Mouse (Mus musculus): ENCODE measurements around the gene Med20. TPM values are rescaled to one million over a fixed set of nuclear protein-coding genes. Genes with fewer than 3 reads are reported as not detected.

The Med20 gene
- 43.7 and 45.3 TPM in 2 replicates for polyA plus RNA-seq (2015; fragmentation: Nextera tagmentation; extraction: Ambion mirVana)

DNA sequence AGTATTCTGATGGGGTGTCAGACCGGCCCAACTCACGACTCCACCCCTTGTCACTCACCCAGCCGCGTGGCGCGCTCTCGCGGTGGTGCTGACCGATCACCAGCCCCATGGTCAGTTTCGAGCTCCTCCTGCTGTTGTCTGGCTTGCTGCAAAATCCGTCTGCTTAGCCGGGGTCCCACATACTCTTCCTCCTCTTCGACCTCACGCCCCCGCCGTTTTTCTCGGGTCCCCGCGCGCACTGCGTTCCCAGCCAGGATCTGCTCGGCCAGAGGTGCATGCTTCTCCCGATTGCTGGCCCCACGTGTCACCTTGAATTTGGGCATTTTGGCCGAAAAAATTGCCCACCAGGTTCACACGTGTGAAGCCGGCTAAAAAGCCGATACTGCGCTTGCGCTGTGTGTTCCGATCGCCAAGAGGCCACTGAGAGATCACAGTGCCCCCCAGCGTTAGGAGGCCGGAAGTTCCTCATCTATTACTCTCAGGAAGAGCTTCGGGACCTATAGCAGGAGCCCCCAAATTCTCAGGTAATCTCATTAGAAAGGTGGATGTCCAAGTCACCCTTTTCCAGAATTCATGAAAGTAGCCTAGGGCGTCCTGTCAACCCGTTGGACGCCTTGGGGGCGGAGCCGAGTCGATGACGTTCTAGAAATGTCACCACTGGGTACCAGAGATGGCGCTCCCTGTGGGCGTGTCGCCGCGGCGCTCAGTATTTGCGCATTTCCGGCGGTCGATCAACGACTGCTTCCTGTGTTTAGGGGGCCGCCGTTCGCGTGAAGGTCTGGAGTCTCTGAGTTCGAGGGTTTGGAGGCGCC is at the start of gene Med20, which contains the start of the genes Bysl and Gm20517:
Gene Med20, plus strand, starts transcription at position 734 of the 812 bp plus-strand sequence.
Gene Bysl, minus strand, starts transcription at position 644 of the 812 bp plus-strand sequence.
Gene Gm20517, plus strand, starts transcription at position 741 of the 812 bp plus-strand sequence.
- WGBS: 0% methylated on average over 57 of the region's 59 CpGs
- peaks cover 16% of the 10 kb centered on the region for H3K36me3 ChIP-seq (ENCODE audit: control insufficient read depth, insufficient read depth, low read length)
- H3K4me3 ChIP-seq (ENCODE audit: low read length): peak within 1 kb of the TSS; percentile 71
- H3K4me1 ChIP-seq (ENCODE audit: control insufficient read depth, insufficient read depth, low read depth, low read length): peaks cover 22% of the 10 kb centered on the region
- peak; percentile 96 for ATAC-seq
- peak within 1 kb of the TSS; percentile 72 for H3K9ac ChIP-seq (ENCODE audit: low read depth, low read length)
- no peaks in the 10 kb centered on the region for H3K27me3 ChIP-seq (replicated peaks; ENCODE audit: control insufficient read depth, insufficient read depth, low read length)
- H3K27ac ChIP-seq (ENCODE audit: low read depth, low read length): peak within 1 kb of the TSS; percentile 76
- peak within 1 kb of the TSS; percentile 83 for H3K4me2 ChIP-seq (ENCODE audit: low read length)
- H3K9me3 ChIP-seq (ENCODE audit: control insufficient read depth, low read length): no peaks in the 10 kb centered on the region

DNA sequence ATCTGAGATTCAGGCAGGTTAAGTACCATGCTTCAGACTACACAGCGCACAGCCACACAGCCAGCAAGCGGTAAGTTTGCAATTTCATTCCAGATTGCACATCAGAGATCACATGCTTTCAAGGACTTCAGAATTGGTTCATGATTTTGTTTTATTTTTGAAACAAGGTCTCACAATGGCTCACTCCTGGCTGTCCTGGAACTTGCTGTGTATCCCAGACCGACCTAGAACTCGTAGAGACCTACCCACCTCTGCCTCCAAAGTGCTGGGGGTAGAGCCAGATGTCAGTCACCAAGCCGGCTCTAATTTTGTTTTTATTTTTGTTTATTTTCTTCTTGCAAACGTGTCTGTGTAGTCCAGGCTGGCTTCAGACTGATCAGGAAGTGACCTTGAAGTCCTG is 48.5 kb upstream of the Med20 start:
- Histone ChIP-seq H3K9ac (ENCODE audit: low read depth, low read length) (no peak overlapping the region), H3K4me1 (ENCODE audit: control insufficient read depth, insufficient read depth, low read depth, low read length) (no peaks in the 10 kb centered on the region), H3K9me3 (ENCODE audit: control insufficient read depth, low read length) (no peaks in the 10 kb centered on the region), H3K4me2 (ENCODE audit: low read length) (no peak overlapping the region), H3K27me3 (replicated peaks; ENCODE audit: control insufficient read depth, insufficient read depth, low read length) (no peaks in the 10 kb centered on the region), H3K36me3 (ENCODE audit: control insufficient read depth, insufficient read depth, low read length) (no peaks in the 10 kb centered on the region), H3K4me3 (ENCODE audit: low read length) (no peak overlapping the region), H3K27ac (ENCODE audit: low read depth, low read length) (no peak overlapping the region)
- no peak for ATAC-seq
- 83% methylated on average over 6 of the region's 6 CpGs for WGBS

DNA sequence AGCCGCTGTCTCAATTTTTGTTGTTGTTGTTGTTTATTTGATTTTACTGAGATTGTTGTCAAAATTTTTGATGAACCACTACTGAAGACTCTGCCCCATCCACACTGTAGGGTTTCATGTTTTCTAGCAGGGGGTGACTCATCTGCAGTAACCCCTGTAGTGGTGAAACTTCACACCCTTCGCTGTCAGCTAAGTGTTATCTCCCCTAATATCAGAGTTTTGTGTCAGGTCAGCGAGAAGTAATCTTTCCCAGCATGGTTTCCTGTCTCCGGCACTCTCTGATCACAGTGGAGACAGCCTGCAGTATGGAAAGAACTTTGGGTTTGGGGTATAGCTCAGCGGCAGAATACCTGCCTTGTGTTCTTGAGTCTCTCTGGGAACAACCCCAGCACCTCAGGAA is 46.8 kb upstream of the Med20 start:
- Histone ChIP-seq H3K27me3 (replicated peaks; ENCODE audit: control insufficient read depth, insufficient read depth, low read length) (no peaks in the 10 kb centered on the region), H3K9me3 (ENCODE audit: control insufficient read depth, low read length) (no peaks in the 10 kb centered on the region), H3K27ac (ENCODE audit: low read depth, low read length) (no peak overlapping the region), H3K4me3 (ENCODE audit: low read length) (no peak overlapping the region), H3K9ac (ENCODE audit: low read depth, low read length) (no peak overlapping the region), H3K4me2 (ENCODE audit: low read length) (no peak overlapping the region), H3K36me3 (ENCODE audit: control insufficient read depth, insufficient read depth, low read length) (no peaks in the 10 kb centered on the region), H3K4me1 (ENCODE audit: control insufficient read depth, insufficient read depth, low read depth, low read length) (no peaks in the 10 kb centered on the region)
- no peak for ATAC-seq
- WGBS: 91% methylated on average over 5 of the region's 5 CpGs

DNA sequence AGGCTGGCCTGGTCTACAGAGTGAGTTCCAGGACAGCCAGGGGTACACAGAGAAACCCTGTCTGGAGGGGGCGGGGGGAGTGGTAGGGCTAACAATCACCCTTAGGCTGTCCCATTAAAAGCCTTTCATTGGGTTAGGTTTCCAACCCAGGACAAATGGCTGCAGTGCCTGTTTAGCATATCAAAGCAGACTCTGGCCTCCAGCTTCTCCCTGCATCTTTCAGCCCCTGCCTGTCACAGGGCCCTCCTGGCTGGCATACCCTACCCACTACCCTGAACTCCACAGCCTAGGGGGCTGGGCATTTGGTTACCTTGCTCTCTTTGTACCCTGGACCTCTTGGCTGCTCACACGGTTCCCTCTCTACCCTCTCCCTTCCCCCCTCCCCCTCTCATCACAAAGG is 45.2 kb upstream of the Med20 start:
- no peaks in the 10 kb centered on the region for H3K36me3 ChIP-seq (ENCODE audit: control insufficient read depth, insufficient read depth, low read length)
- H3K4me2 ChIP-seq (ENCODE audit: low read length): no peak overlapping the region
- no peaks in the 10 kb centered on the region for H3K9me3 ChIP-seq (ENCODE audit: control insufficient read depth, low read length)
- H3K27ac ChIP-seq (ENCODE audit: low read depth, low read length): no peak overlapping the region
- WGBS: 4% methylated on average over 2 of the region's 2 CpGs
- 0 out of 2 replicates have a peak, but pooled peaks have one; percentile 37 for ATAC-seq
- no peaks in the 10 kb centered on the region for H3K27me3 ChIP-seq (replicated peaks; ENCODE audit: control insufficient read depth, insufficient read depth, low read length)
- no peak overlapping the region for H3K4me3 ChIP-seq (ENCODE audit: low read length)
- H3K9ac ChIP-seq (ENCODE audit: low read depth, low read length): no peak overlapping the region; the same call in 1 of the 2 replicates
- H3K4me1 ChIP-seq (ENCODE audit: control insufficient read depth, insufficient read depth, low read depth, low read length): no peaks in the 10 kb centered on the region

DNA sequence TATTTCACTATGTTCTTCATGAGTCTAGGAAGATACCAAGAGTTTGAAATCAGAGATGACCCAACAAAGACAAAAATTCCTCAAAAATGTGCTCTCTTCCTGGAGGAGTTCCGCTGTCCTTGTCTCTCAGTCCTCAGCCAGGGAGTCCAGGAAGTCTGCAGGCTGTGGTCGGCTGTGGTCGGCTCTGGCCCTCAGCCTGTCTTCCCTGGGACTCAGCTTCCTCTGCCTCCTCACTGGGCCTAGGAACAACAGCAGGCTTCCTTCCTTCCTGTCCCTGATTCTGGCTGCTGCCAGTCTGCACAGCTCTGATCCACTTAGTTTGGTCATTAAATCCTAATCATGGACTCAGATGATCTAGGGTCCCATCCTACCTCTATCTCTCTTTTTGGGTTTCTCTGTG is 44.1 kb upstream of the Med20 start:
- Histone ChIP-seq H3K27me3 (replicated peaks; ENCODE audit: control insufficient read depth, insufficient read depth, low read length) (no peaks in the 10 kb centered on the region), H3K4me1 (ENCODE audit: control insufficient read depth, insufficient read depth, low read depth, low read length) (no peaks in the 10 kb centered on the region), H3K36me3 (ENCODE audit: control insufficient read depth, insufficient read depth, low read length) (no peaks in the 10 kb centered on the region), H3K27ac (ENCODE audit: low read depth, low read length) (no peak overlapping the region), H3K9ac (ENCODE audit: low read depth, low read length) (no peak overlapping the region), H3K4me3 (ENCODE audit: low read length) (no peak overlapping the region), H3K9me3 (ENCODE audit: control insufficient read depth, low read length) (no peaks in the 10 kb centered on the region), H3K4me2 (ENCODE audit: low read length) (no peak overlapping the region)
- 84% methylated on average over 3 of the region's 3 CpGs for WGBS
- ATAC-seq: no peak

DNA sequence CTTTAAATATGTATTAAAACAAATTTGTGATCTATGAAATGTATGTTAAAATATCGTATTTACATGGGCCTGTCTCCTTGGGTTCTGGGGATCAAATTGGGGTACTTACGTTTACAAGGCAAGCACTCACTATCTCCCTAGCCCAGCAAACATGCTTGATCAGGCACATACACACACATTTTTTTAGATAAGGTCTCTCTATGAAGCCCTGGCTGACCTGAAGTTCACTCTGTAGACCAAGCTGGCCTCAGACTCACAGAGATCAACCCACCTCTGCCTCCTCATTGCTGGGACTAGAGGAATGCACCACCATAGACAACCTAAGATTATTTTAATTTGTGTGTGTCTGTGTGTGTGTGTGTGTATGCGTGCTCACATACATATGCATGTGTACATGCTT is 43.0 kb upstream of the Med20 start:
- Histone ChIP-seq H3K27ac (ENCODE audit: low read depth, low read length) (no peak overlapping the region), H3K9me3 (ENCODE audit: control insufficient read depth, low read length) (no peaks in the 10 kb centered on the region), H3K9ac (ENCODE audit: low read depth, low read length) (no peak overlapping the region), H3K27me3 (replicated peaks; ENCODE audit: control insufficient read depth, insufficient read depth, low read length) (no peaks in the 10 kb centered on the region), H3K4me2 (ENCODE audit: low read length) (no peak overlapping the region), H3K4me1 (ENCODE audit: control insufficient read depth, insufficient read depth, low read depth, low read length) (no peaks in the 10 kb centered on the region), H3K4me3 (ENCODE audit: low read length) (no peak overlapping the region), H3K36me3 (ENCODE audit: control insufficient read depth, insufficient read depth, low read length) (no peaks in the 10 kb centered on the region)
- no peak for ATAC-seq
- WGBS: 100% methylated on average over 3 of the region's 3 CpGs

DNA sequence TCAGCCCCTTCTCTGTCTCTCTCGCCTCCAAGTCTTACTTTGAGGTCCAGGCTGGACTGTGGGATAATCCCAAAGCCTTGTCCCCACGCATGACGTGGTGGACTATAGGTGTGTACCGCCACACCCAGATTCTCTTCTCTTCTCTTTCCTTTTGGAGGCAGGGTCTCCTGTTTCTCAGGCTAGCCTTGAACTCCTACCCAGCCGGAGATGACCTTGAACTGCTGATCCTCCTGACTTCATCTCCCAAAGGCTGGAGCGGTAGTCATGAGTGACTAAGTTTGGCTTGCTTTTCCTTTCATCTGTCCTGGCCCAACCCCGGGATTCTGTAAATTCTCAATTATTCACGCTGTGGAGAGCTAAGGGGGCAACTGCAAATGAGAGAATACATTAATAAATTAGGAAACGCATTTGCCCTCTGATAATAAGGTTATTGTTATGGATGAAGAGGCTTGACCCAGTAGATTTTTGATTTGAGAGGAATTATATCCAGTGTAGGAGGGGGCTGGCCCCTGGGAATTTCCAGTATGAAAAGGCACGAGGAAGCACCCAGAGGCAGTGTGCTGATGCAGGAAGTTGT is 42.3 kb upstream of the Med20 start:
- no peak for ATAC-seq
- WGBS: 45% methylated on average over 10 of the region's 10 CpGs

DNA sequence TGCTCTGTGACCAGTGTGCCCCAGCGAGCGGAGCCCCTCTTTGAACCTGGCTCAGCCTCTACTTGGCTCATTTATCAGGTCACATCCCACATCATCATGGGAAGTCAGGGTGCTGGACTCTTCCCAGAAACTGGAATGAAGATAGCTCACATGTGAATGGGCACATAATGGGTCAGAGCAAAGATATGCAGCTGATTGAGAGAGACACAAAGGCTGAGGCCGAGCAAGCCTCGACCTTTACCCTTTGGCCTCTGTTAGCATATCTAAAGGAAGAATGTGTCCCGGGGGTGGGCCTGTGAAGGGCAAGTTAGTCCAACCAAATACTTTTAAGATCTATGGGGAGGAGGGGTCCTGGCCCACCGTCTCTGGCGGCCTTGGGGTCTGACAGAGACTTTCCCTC is 39.8 kb upstream of the Med20 start:
- no peak for ATAC-seq
- Histone ChIP-seq H3K4me3 (ENCODE audit: low read length) (no peak overlapping the region), H3K27me3 (replicated peaks; ENCODE audit: control insufficient read depth, insufficient read depth, low read length) (no peaks in the 10 kb centered on the region), H3K4me2 (ENCODE audit: low read length) (no peak overlapping the region), H3K36me3 (ENCODE audit: control insufficient read depth, insufficient read depth, low read length) (no peaks in the 10 kb centered on the region), H3K9me3 (ENCODE audit: control insufficient read depth, low read length) (no peaks in the 10 kb centered on the region), H3K4me1 (ENCODE audit: control insufficient read depth, insufficient read depth, low read depth, low read length) (no peaks in the 10 kb centered on the region), H3K27ac (ENCODE audit: low read depth, low read length) (no peak overlapping the region), H3K9ac (ENCODE audit: low read depth, low read length) (no peak overlapping the region)
- 12% methylated on average over 7 of the region's 7 CpGs for WGBS

More for the DNA sequence above, 42.3 kb upstream of the Med20 start:
- H3K36me3 ChIP-seq (ENCODE audit: control insufficient read depth, insufficient read depth, low read length): no peaks in the 10 kb centered on the region
- H3K27me3 ChIP-seq (replicated peaks; ENCODE audit: control insufficient read depth, insufficient read depth, low read length): no peaks in the 10 kb centered on the region
- H3K9ac ChIP-seq (ENCODE audit: low read depth, low read length): no peak overlapping the region
- H3K27ac ChIP-seq (ENCODE audit: low read depth, low read length): no peak overlapping the region
- H3K4me1 ChIP-seq (ENCODE audit: control insufficient read depth, insufficient read depth, low read depth, low read length): no peaks in the 10 kb centered on the region
- no peak overlapping the region for H3K4me3 ChIP-seq (ENCODE audit: low read length)
- H3K4me2 ChIP-seq (ENCODE audit: low read length): no peak overlapping the region
- no peaks in the 10 kb centered on the region for H3K9me3 ChIP-seq (ENCODE audit: control insufficient read depth, low read length)

DNA sequence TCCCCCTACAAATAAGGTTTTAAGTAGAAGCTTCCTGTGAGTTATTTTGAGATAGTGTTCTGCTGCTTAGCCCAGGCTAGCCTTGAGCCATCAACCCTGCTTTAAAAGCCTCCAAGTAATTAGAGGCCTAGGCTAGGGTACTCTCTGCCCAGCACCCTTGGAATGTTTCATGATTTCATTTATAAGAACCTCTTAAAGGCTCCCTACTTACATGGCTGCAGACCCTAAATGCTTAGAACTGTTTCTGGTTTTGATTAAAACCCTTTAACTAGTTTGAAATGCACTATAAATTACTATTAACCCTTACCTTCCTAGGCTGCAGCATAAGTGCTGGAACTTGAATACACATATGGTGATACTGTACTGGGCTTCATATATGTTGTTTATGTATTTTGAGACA is 38.9 kb upstream of the Med20 start:
- H3K27ac ChIP-seq (ENCODE audit: low read depth, low read length): no peak overlapping the region
- no peak for ATAC-seq
- H3K4me3 ChIP-seq (ENCODE audit: low read length): no peak overlapping the region
- no peaks in the 10 kb centered on the region for H3K27me3 ChIP-seq (replicated peaks; ENCODE audit: control insufficient read depth, insufficient read depth, low read length)
- no peaks in the 10 kb centered on the region for H3K9me3 ChIP-seq (ENCODE audit: control insufficient read depth, low read length)
- H3K4me2 ChIP-seq (ENCODE audit: low read length): no peak overlapping the region
- H3K4me1 ChIP-seq (ENCODE audit: control insufficient read depth, insufficient read depth, low read depth, low read length): no peaks in the 10 kb centered on the region
- H3K9ac ChIP-seq (ENCODE audit: low read depth, low read length): no peak overlapping the region
- no peaks in the 10 kb centered on the region for H3K36me3 ChIP-seq (ENCODE audit: control insufficient read depth, insufficient read depth, low read length)

Measured in hindbrain, embryonic 16.5 days (tissue).